Mouse (Mus musculus): ENCODE results near the gene Cntf. TPM values are rescaled to one million over a fixed set of nuclear protein-coding genes. Genes with fewer than 3 reads are reported as not detected.

The Cntf gene
- polyA plus RNA-seq (2014; fragmentation: Illumina TruSeq; extraction: RNeasy Lipid Tissue Mini Kit (QIAGEN cat#74804); ENCODE audit: low replicate concordance) = 2.5 TPM

GRCm38 (mm10) chr19:12765308-12765707, at the start of gene Cntf:
TSS of gene Cntf (minus strand) at chr19:12765632.

GRCm38 (mm10) chr19:12795511-12796327, 30.3 kb upstream of the Cntf start, which contains the start of the genes Zfp91 and Lpxn:
TSS of gene Zfp91 (minus strand) at chr19:12796126.
TSS of gene Lpxn (plus strand) at chr19:12796193.

Other genes starting within 250 kb of the Cntf start
- gene Fam111a, start 219.9 kb downstream of the Cntf start, polyA plus RNA-seq (2014; fragmentation: Illumina TruSeq; extraction: RNeasy Lipid Tissue Mini Kit (QIAGEN cat#74804); ENCODE audit: low replicate concordance) = 37.2 TPM
- 1.7 TPM for gene Gm4952, start 165.7 kb downstream of the Cntf start, polyA plus RNA-seq (2014; fragmentation: Illumina TruSeq; extraction: RNeasy Lipid Tissue Mini Kit (QIAGEN cat#74804); ENCODE audit: low replicate concordance)
- 1.3 TPM for gene Glyat, start 132.3 kb downstream of the Cntf start, polyA plus RNA-seq (2014; fragmentation: Illumina TruSeq; extraction: RNeasy Lipid Tissue Mini Kit (QIAGEN cat#74804); ENCODE audit: low replicate concordance)
- gene Olfr1442, start 95.2 kb downstream of the Cntf start, polyA plus RNA-seq (2014; fragmentation: Illumina TruSeq; extraction: RNeasy Lipid Tissue Mini Kit (QIAGEN cat#74804); ENCODE audit: low replicate concordance) = not detected
- gene Olfr1443, start 87.5 kb downstream of the Cntf start, polyA plus RNA-seq (2014; fragmentation: Illumina TruSeq; extraction: RNeasy Lipid Tissue Mini Kit (QIAGEN cat#74804); ENCODE audit: low replicate concordance) = not detected
- 0.93 TPM for gene Keg1, start 69.8 kb downstream of the Cntf start, polyA plus RNA-seq (2014; fragmentation: Illumina TruSeq; extraction: RNeasy Lipid Tissue Mini Kit (QIAGEN cat#74804); ENCODE audit: low replicate concordance)
- 170 TPM for gene Zfp91, start 30.5 kb upstream of the Cntf start, polyA plus RNA-seq (2014; fragmentation: Illumina TruSeq; extraction: RNeasy Lipid Tissue Mini Kit (QIAGEN cat#74804); ENCODE audit: low replicate concordance)
- 5.0 TPM for gene Lpxn, start 30.6 kb upstream of the Cntf start, polyA plus RNA-seq (2014; fragmentation: Illumina TruSeq; extraction: RNeasy Lipid Tissue Mini Kit (QIAGEN cat#74804); ENCODE audit: low replicate concordance)
- gene Gm5244, start 81.0 kb upstream of the Cntf start, polyA plus RNA-seq (2014; fragmentation: Illumina TruSeq; extraction: RNeasy Lipid Tissue Mini Kit (QIAGEN cat#74804); ENCODE audit: low replicate concordance) = not detected
- gene Olfr1444, start 91.7 kb upstream of the Cntf start, polyA plus RNA-seq (2014; fragmentation: Illumina TruSeq; extraction: RNeasy Lipid Tissue Mini Kit (QIAGEN cat#74804); ENCODE audit: low replicate concordance) = not detected
- gene Olfr1445, start 118.2 kb upstream of the Cntf start, polyA plus RNA-seq (2014; fragmentation: Illumina TruSeq; extraction: RNeasy Lipid Tissue Mini Kit (QIAGEN cat#74804); ENCODE audit: low replicate concordance) = not detected
- not detected for gene Olfr1446, start 127.9 kb upstream of the Cntf start, polyA plus RNA-seq (2014; fragmentation: Illumina TruSeq; extraction: RNeasy Lipid Tissue Mini Kit (QIAGEN cat#74804); ENCODE audit: low replicate concordance)
- gene Olfr1447, start 138.1 kb upstream of the Cntf start, polyA plus RNA-seq (2014; fragmentation: Illumina TruSeq; extraction: RNeasy Lipid Tissue Mini Kit (QIAGEN cat#74804); ENCODE audit: low replicate concordance) = not detected
- not detected for gene Olfr1448, start 158.8 kb upstream of the Cntf start, polyA plus RNA-seq (2014; fragmentation: Illumina TruSeq; extraction: RNeasy Lipid Tissue Mini Kit (QIAGEN cat#74804); ENCODE audit: low replicate concordance)
- not detected for gene Olfr1449, start 165.2 kb upstream of the Cntf start, polyA plus RNA-seq (2014; fragmentation: Illumina TruSeq; extraction: RNeasy Lipid Tissue Mini Kit (QIAGEN cat#74804); ENCODE audit: low replicate concordance)
- gene Olfr1450, start 184.6 kb upstream of the Cntf start, polyA plus RNA-seq (2014; fragmentation: Illumina TruSeq; extraction: RNeasy Lipid Tissue Mini Kit (QIAGEN cat#74804); ENCODE audit: low replicate concordance) = not detected
- not detected for gene Olfr1451, start 229.4 kb upstream of the Cntf start, polyA plus RNA-seq (2014; fragmentation: Illumina TruSeq; extraction: RNeasy Lipid Tissue Mini Kit (QIAGEN cat#74804); ENCODE audit: low replicate concordance)

Measured in small intestine, adult 10 weeks (tissue).